Mouse (Mus musculus) neural tube, embryonic 13.5 days (tissue): ENCODE data around the gene Lag3. TPM values are rescaled to one million over a fixed set of nuclear protein-coding genes. Genes with fewer than 3 reads are reported as not detected.

ENCODE experiments used
- ATAC-seq: fragments of 200-750 bp; cut with Nextera tagmentation; 2 replicates; pipeline ENCODE4 v1.8.0; 2017; ENCODE audit warnings: low read depth, mild to moderate bottlenecking, moderate TSS enrichment, moderate library complexity
- H3K27ac ChIP-seq: fragments of 300-500 bp; sonication (generic); replicated peaks from 2 replicates; pipeline ENCODE4 v1.5.1; 2015; ENCODE audit warnings: moderate library complexity, mild to moderate bottlenecking, inconsistent platforms
- H3K27me3 ChIP-seq: fragments of 300-500 bp; sonication (generic); 2 replicates; pipeline ENCODE4 v1.6.1; 2015; ENCODE audit warnings: mild to moderate bottlenecking, inconsistent platforms
- H3K36me3 ChIP-seq: fragments of 300-500 bp; sonication (generic); 2 replicates; pipeline ENCODE4 v1.6.1; 2015; ENCODE audit warnings: mild to moderate bottlenecking, inconsistent platforms
- H3K4me1 ChIP-seq: fragments of 300-500 bp; sonication (generic); replicated peaks from 2 replicates; pipeline ENCODE4 v1.6.1; 2015; ENCODE audit warnings: inconsistent platforms
- H3K4me2 ChIP-seq: fragments of 300-500 bp; sonication (generic); 2 replicates; pipeline ENCODE4 v1.6.1; 2015; ENCODE audit warnings: inconsistent platforms, mild to moderate bottlenecking, moderate library complexity
- H3K4me3 ChIP-seq: fragments of 300-500 bp; sonication (generic); 2 replicates; pipeline ENCODE4 v1.5.1; 2015; ENCODE audit warnings: mild to moderate bottlenecking, inconsistent platforms
- H3K9ac ChIP-seq: fragments of 300-500 bp; sonication (generic); 2 replicates; pipeline ENCODE4 v1.6.1; 2015; ENCODE audit warnings: moderate library complexity, mild to moderate bottlenecking, inconsistent platforms
- H3K9me3 ChIP-seq: fragments of 300-500 bp; sonication (generic); 2 replicates; pipeline ENCODE4 v1.6.1; 2016; ENCODE audit warnings: inconsistent platforms
- WGBS: fragments of 180-500 bp; shearing (Covaris S2); methylation state at CpG from one replicate; pipeline ENCODE4 v1.1.7; 2015; 5-methylcytosine and 5-hydroxymethylcytosine counted together
- polyA plus RNA-seq: library from polyadenylated mRNA; unstranded; fragments of >200 nt; fragmentation: Nextera tagmentation; extraction: Ambion mirVana; gene quantifications from 2 replicates; pipeline ENCODE4 v1.2.1, GENCODE M21; 2015

Lag3 gene
- polyA plus RNA-seq, 1 experiment from 2014 or later, result 2.2 TPM

DNA sequence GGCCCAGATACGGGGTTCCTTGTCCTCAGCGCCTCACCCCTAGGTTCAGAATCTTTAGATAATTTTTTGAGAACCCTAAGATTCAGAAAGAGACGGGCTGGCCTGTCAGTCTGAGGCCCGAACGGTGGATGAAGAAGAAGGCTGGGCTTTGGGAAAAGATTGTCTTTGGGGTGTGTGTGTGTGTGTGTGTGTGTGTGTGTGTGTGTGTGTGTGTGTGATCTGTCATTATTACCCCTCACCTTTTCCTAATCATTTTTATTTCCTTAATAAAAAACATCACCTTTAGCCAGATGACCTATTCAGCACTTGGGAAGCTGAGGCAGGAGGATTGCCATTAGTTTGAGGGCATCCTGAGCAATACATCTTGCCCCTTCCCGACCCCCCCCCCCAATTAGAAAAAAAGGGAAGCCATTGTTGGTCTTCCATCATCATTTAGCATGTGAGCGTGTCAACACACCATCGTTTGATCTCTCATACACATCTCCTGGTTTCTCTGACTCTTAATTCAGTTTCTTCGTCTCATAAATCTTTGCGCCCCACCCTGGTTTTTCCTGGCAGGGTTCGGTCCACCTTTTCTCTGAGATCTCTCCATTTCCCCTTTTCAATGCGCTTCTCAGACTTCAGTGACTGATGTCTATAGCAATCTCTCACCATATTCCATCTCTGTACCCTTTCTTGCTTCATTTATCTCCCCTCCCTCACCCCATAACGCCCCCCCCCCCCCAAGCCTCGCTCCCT is 7.6 kb upstream of the Lag3 start:
- Histone ChIP-seq H3K4me3 (peak overlapping the region; percentile 81), H3K9ac (peak overlapping the region; percentile 100), H3K27ac (peak overlapping the region; percentile 100), H3K36me3 (peaks cover 9% of the 10 kb centered on the region), H3K27me3 (no peaks in the 10 kb centered on the region), H3K4me2 (peak overlapping the region; percentile 98), H3K9me3 (no peaks in the 10 kb centered on the region), H3K4me1 (peaks cover 59% of the 10 kb centered on the region)
- WGBS, result 19% methylated on average over 13 of the region's 14 CpGs
- no peak for ATAC-seq

DNA sequence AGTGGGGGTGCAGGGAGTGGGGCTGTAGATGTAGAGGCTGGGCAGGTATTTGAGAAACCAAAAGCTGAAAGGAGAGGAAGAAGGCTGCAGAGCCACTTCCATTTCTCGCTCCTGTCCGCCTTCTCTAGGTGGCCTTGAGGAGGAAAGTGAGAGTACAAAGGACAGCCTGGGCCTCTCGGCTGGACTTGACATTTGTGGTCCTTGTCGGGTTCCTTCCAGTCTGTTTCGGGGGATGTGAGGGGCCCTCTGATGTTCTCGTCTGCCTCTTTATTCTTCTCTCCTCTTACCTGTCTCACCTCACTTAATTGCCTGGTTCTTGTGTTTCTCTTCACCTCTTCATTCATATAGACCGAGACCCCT is 6.8 kb upstream of the Lag3 start:
- H3K27me3 ChIP-seq, result no peaks in the 10 kb centered on the region
- 8% methylated on average over 7 of the region's 7 CpGs for WGBS
- H3K4me2 ChIP-seq, result peak overlapping the region; percentile 98
- peak overlapping the region; percentile 100 for H3K27ac ChIP-seq
- H3K9ac ChIP-seq, result peak overlapping the region; percentile 100
- peak overlapping the region; percentile 81 for H3K4me3 ChIP-seq
- peaks cover 67% of the 10 kb centered on the region for H3K4me1 ChIP-seq
- ATAC-seq, result no peak
- H3K36me3 ChIP-seq, result peaks cover 17% of the 10 kb centered on the region
- no peaks in the 10 kb centered on the region for H3K9me3 ChIP-seq

DNA sequence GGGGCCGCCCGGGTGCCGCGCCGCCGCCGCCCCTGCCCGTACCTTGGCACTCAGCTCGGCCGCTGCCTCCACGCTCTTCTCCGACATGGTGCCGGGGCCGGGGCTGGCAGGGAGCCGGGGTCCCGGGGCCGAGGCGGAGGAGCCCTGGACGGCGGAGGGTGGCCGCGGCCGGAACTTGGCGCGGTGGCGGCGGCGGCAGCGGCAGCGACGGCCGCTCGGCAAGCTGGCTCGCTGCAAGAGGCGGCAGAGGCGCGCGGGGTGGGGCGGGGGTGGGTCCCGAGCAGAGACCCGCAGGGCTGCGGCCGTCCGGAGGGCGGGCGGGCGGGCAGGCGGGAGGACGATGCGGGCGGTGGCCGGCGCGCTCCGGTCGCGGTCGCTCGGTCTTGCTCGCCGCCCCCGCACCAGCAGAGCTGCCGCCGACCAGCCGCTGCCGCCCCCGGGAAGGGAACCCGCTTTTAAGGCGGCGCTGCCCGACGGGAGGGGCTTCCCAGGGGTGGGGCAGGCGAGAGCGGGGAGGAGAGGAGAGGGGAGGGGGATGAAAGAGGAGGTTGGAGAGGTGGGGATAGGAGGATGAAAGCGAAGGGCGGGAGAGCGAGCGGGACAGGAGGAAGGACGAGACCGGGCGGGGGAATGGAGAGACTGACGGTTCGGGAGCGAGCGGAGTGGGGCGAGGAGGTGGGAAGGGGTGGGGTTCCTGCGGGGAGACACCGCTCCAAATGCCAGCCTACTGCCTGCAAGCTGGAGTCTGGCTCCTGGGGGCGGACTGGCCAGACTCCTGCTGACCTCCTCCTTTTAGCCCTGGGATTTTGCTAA is 6.2 kb upstream of the Lag3 start:
- no peaks in the 10 kb centered on the region for H3K9me3 ChIP-seq
- peak; percentile 76 for ATAC-seq
- peak overlapping the region; percentile 81 for H3K4me3 ChIP-seq
- no peaks in the 10 kb centered on the region for H3K27me3 ChIP-seq
- H3K27ac ChIP-seq, result peak overlapping the region; percentile 100
- peaks cover 22% of the 10 kb centered on the region for H3K36me3 ChIP-seq
- peak overlapping the region; percentile 98 for H3K4me2 ChIP-seq
- peaks cover 70% of the 10 kb centered on the region for H3K4me1 ChIP-seq
- peak overlapping the region; percentile 100 for H3K9ac ChIP-seq
- WGBS, result under 1% methylated on average over 41 of the region's 89 CpGs

- H3K9ac ChIP-seq, result peak overlapping the region; percentile 100
- no peaks in the 10 kb centered on the region for H3K9me3 ChIP-seq
- H3K4me1 ChIP-seq, result peaks cover 67% of the 10 kb centered on the region
- H3K4me3 ChIP-seq, result peak overlapping the region; percentile 81
- under 1% methylated on average over 45 of the region's 67 CpGs for WGBS
- peaks cover 26% of the 10 kb centered on the region for H3K36me3 ChIP-seq
- H3K27ac ChIP-seq, result peak overlapping the region; percentile 100
- peak; percentile 64 for ATAC-seq
- H3K4me2 ChIP-seq, result peak overlapping the region; percentile 98
- H3K27me3 ChIP-seq, result no peaks in the 10 kb centered on the region
These were observed 5.4 kb upstream of the Lag3 start for GRCm38 (mm10) chr6:124916695-124917517.

GRCm38 (mm10) chr6:124915942-124916694 is 4.6 kb upstream of the Lag3 start:
- Histone ChIP-seq H3K27ac (peak overlapping the region; percentile 100), H3K4me3 (peak overlapping the region; percentile 81), H3K27me3 (no peaks in the 10 kb centered on the region), H3K36me3 (peaks cover 26% of the 10 kb centered on the region), H3K9ac (peak overlapping the region; percentile 100), H3K4me2 (peak overlapping the region; percentile 98), H3K4me1 (peaks cover 65% of the 10 kb centered on the region), H3K9me3 (no peaks in the 10 kb centered on the region)
- WGBS, result 4% methylated on average over 12 of the region's 12 CpGs
- ATAC-seq, result 0 out of 2 replicates have a peak, but pooled peaks have one; percentile 0

GRCm38 (mm10) chr6:124915160-124915941 is 3.8 kb upstream of the Lag3 start:
- Histone ChIP-seq H3K4me1 (peaks cover 65% of the 10 kb centered on the region), H3K9me3 (no peaks in the 10 kb centered on the region), H3K4me3 (peak overlapping the region; percentile 81), H3K36me3 (peaks cover 26% of the 10 kb centered on the region), H3K27ac (peak overlapping the region; percentile 100), H3K9ac (peak overlapping the region; percentile 100), H3K4me2 (peak overlapping the region; percentile 98), H3K27me3 (no peaks in the 10 kb centered on the region)
- no peak for ATAC-seq
- WGBS, result 10% methylated on average over 22 of the region's 22 CpGs

DNA sequence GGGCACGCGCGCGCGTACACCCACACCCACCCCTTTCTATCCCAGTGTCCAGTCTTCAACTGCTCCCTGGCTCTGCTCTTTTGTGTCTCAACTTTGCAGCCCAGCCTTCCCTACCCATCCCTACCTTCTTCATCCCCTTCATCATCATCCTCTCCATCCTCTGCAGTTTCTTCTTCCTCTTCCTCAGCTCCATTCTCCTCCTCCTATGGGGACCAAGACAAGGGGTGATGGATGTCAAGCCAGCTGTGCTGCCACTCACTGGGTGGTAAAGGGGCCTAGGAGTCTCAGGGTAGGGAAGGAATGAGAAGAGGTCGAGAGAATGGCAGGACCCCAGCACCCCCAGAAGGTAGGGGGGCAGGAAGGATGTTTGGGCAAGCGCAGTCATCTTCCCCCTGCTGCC is 3.0 kb upstream of the Lag3 start:
- H3K9me3 ChIP-seq, result no peaks in the 10 kb centered on the region
- H3K4me2 ChIP-seq, result peak overlapping the region; percentile 98
- peak overlapping the region; percentile 81 for H3K4me3 ChIP-seq
- peaks cover 67% of the 10 kb centered on the region for H3K4me1 ChIP-seq
- peaks cover 26% of the 10 kb centered on the region for H3K36me3 ChIP-seq
- 81% methylated on average over 7 of the region's 7 CpGs for WGBS
- ATAC-seq, result no peak
- peak overlapping the region; percentile 100 for H3K9ac ChIP-seq
- no peaks in the 10 kb centered on the region for H3K27me3 ChIP-seq
- H3K27ac ChIP-seq, result peak overlapping the region; percentile 100

- Histone ChIP-seq H3K27me3 (no peaks in the 10 kb centered on the region), H3K36me3 (peaks cover 26% of the 10 kb centered on the region), H3K4me1 (peaks cover 63% of the 10 kb centered on the region), H3K4me3 (peak overlapping the region; percentile 81; the same call in 1 of the 2 replicates), H3K27ac (peak overlapping the region; percentile 100), H3K4me2 (peak overlapping the region; percentile 98; the same call in 1 of the 2 replicates), H3K9ac (peak overlapping the region; percentile 100; the same call in 1 of the 2 replicates), H3K9me3 (no peaks in the 10 kb centered on the region)
- WGBS, result 63% methylated on average over 14 of the region's 14 CpGs
- no peak for ATAC-seq
These were observed 2.3 kb upstream of the Lag3 start for GRCm38 (mm10) chr6:124913721-124914285.

- no peak for ATAC-seq
These were observed 1.7 kb upstream of the Lag3 start for GRCm38 (mm10) chr6:124913214-124913613.

DNA sequence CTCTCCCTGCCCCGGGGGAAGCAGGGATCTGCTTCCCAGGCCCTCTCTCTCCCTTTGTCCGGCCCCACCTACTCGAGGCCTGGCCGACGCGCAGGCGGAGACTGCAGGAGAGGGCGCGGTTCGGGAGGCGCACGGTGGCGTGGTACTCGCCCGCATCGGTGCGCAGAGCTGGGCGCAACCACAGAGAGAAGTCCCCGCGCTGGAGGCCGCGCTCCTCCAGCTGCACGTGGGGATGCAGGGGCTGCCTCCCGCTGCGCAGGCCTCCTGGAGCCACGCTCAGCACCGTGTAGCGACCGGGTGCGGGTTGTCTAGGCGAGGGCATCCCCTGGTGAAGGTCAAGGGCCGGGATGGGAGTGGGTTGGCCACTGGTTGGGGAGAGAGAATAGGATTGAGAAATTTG is 1.5 kb downstream of the Lag3 start:
- H3K27ac ChIP-seq, result peak overlapping the region; percentile 33; the same call in 1 of the 2 replicates
- no peaks in the 10 kb centered on the region for H3K9me3 ChIP-seq
- peak overlapping the region; percentile 48 for H3K4me2 ChIP-seq
- peaks cover 35% of the 10 kb centered on the region for H3K36me3 ChIP-seq
- peak; percentile 7; the same call in 1 of the 2 replicates for ATAC-seq
- H3K4me1 ChIP-seq, result peaks cover 50% of the 10 kb centered on the region
- 0 out of 2 replicates have a peak overlapping the region, but pooled peaks have one; percentile 5 for H3K4me3 ChIP-seq
- H3K27me3 ChIP-seq, result no peaks in the 10 kb centered on the region
- H3K9ac ChIP-seq, result peak overlapping the region; percentile 67
- 5% methylated on average over 32 of the region's 32 CpGs for WGBS

More at GRCm38 (mm10) chr6:124913214-124913613, 1.7 kb upstream of the Lag3 start:
- Histone ChIP-seq H3K4me2 (no peak overlapping the region), H3K27ac (peak overlapping the region; percentile 100), H3K4me1 (peaks cover 57% of the 10 kb centered on the region), H3K9ac (peak overlapping the region; percentile 26; the same call in 1 of the 2 replicates), H3K4me3 (no peak overlapping the region), H3K9me3 (no peaks in the 10 kb centered on the region), H3K36me3 (peaks cover 32% of the 10 kb centered on the region), H3K27me3 (no peaks in the 10 kb centered on the region)
- 67% methylated on average over 6 of the region's 6 CpGs for WGBS
